Mouse (Mus musculus) kidney, embryonic 14.5 days (tissue): ENCODE measurements around the gene Mier3. TPM values are rescaled to one million over a fixed set of nuclear protein-coding genes. Genes with fewer than 3 reads are reported as not detected.
A peak's percentile ranks its signal among the peaks of the same experiment; 100 is the strongest.

Experiments
- ATAC-seq: fragments of 200-750 bp; cut with Nextera tagmentation; 2 replicates; pipeline ENCODE4 v1.8.0; 2017; ENCODE audit warnings: moderate number of reproducible peaks, mild to moderate bottlenecking, moderate TSS enrichment, moderate library complexity; ENCODE audit not compliant: low FRiP score, low TSS enrichment
- H3K27ac ChIP-seq: fragments of 300-500 bp; sonication (generic); 2 replicates; pipeline ENCODE4 v1.5.1; 2014; ENCODE audit warnings: low read depth, mild to moderate bottlenecking, low read length, moderate library complexity, mixed read lengths
- H3K27me3 ChIP-seq: fragments of 300-500 bp; sonication (generic); 2 replicates; pipeline ENCODE4 v1.6.1; 2014; ENCODE audit warnings: mild to moderate bottlenecking, low read length; ENCODE audit not compliant: control insufficient read depth, insufficient read depth
- H3K36me3 ChIP-seq: fragments of 300-500 bp; sonication (generic); 2 replicates; pipeline ENCODE4 v1.6.1; 2014; ENCODE audit warnings: low read length, mixed read lengths; ENCODE audit not compliant: control insufficient read depth, insufficient read depth
- H3K4me1 ChIP-seq: fragments of 300-500 bp; sonication (generic); 2 replicates; pipeline ENCODE4 v1.6.1; 2014; ENCODE audit warnings: low read length, mixed read lengths; ENCODE audit not compliant: control insufficient read depth, insufficient read depth
- H3K4me2 ChIP-seq: fragments of 300-500 bp; sonication (generic); replicated peaks from 2 replicates; pipeline ENCODE4 v1.6.1; 2014; ENCODE audit warnings: low read depth, mild to moderate bottlenecking, low read length
- H3K4me3 ChIP-seq: fragments of 300-500 bp; sonication (generic); 2 replicates; pipeline ENCODE4 v1.5.1; 2014; ENCODE audit warnings: mild to moderate bottlenecking, low read length
- H3K9ac ChIP-seq: fragments of 300-500 bp; sonication (generic); 2 replicates; pipeline ENCODE4 v1.6.1; 2014; ENCODE audit warnings: low read depth, mild to moderate bottlenecking, low read length, moderate library complexity
- H3K9me3 ChIP-seq: fragments of 300-500 bp; sonication (generic); 2 replicates; pipeline ENCODE4 v1.6.1; 2016; ENCODE audit warnings: low read length; ENCODE audit not compliant: control insufficient read depth
- WGBS: fragments of 180-500 bp; shearing (Covaris S2); extraction: QIAGEN DNeasy Blood & Tissue Kit; methylation state at CpG from one replicate; pipeline ENCODE4 v1.1.7; 2014; 5-methylcytosine and 5-hydroxymethylcytosine counted together
- polyA plus RNA-seq: library from polyadenylated mRNA; unstranded; fragments of >200 nt; fragmentation: Nextera tagmentation; extraction: Ambion mirVana; gene quantifications from 2 replicates; pipeline ENCODE4 v1.2.1, GENCODE M21; 2014

Gene Mier3
- polyA plus RNA-seq, 1 experiment from 2014 or later = 28.7 TPM

GRCm38 (mm10) chr13:111656309-111656708, 24.5 kb upstream of the Mier3 start:
- Histone ChIP-seq H3K9me3 (no peaks in the 10 kb centered on the region), H3K36me3 (no peaks in the 10 kb centered on the region), H3K9ac (no peak overlapping the region), H3K27me3 (no peaks in the 10 kb centered on the region), H3K4me3 (no peak overlapping the region), H3K27ac (no peak overlapping the region), H3K4me2 (no peak overlapping the region), H3K4me1 (0 out of 2 replicates have a peak, but pooled peaks cover 9% of the 10 kb centered on the region)
- WGBS = 81% methylated on average over 10 of the region's 10 CpGs
- no peak for ATAC-seq

GRCm38 (mm10) chr13:111656769-111657168, 24.0 kb upstream of the Mier3 start:
- Histone ChIP-seq H3K4me2 (no peak overlapping the region), H3K4me1 (0 out of 2 replicates have a peak, but pooled peaks cover 9% of the 10 kb centered on the region), H3K9ac (no peak overlapping the region), H3K27me3 (no peaks in the 10 kb centered on the region), H3K36me3 (no peaks in the 10 kb centered on the region), H3K27ac (no peak overlapping the region), H3K4me3 (no peak overlapping the region), H3K9me3 (no peaks in the 10 kb centered on the region)
- 85% methylated on average over 3 of the region's 3 CpGs for WGBS
- ATAC-seq = no peak

- peak; percentile 69; the same call in 1 of the 2 replicates for ATAC-seq
- Histone ChIP-seq H3K4me2 (no peak overlapping the region), H3K4me3 (no peak overlapping the region), H3K27ac (peak overlapping the region; percentile 19; the same call in 1 of the 2 replicates), H3K9me3 (no peaks in the 10 kb centered on the region), H3K4me1 (0 out of 2 replicates have a peak, but pooled peaks cover 9% of the 10 kb centered on the region), H3K9ac (0 out of 2 replicates have a peak overlapping the region, but pooled peaks have one; percentile 13), H3K27me3 (no peaks in the 10 kb centered on the region), H3K36me3 (no peaks in the 10 kb centered on the region)
- 43% methylated on average over 12 of the region's 12 CpGs for WGBS
These were observed 22.1 kb upstream of the Mier3 start for GRCm38 (mm10) chr13:111658501-111659280.

GRCm38 (mm10) chr13:111659430-111659829, 21.3 kb upstream of the Mier3 start:
- 82% methylated on average over 8 of the region's 8 CpGs for WGBS
- Histone ChIP-seq H3K36me3 (no peaks in the 10 kb centered on the region), H3K4me3 (no peak overlapping the region), H3K4me1 (0 out of 2 replicates have a peak, but pooled peaks cover 9% of the 10 kb centered on the region), H3K9ac (no peak overlapping the region), H3K27ac (no peak overlapping the region), H3K27me3 (no peaks in the 10 kb centered on the region), H3K9me3 (no peaks in the 10 kb centered on the region), H3K4me2 (no peak overlapping the region)
- ATAC-seq = no peak

GRCm38 (mm10) chr13:111660072-111660471, 20.7 kb upstream of the Mier3 start:
- no peaks in the 10 kb centered on the region for H3K36me3 ChIP-seq
- no peak overlapping the region for H3K27ac ChIP-seq
- no peak overlapping the region for H3K4me2 ChIP-seq
- H3K9ac ChIP-seq = no peak overlapping the region
- H3K4me1 ChIP-seq = 0 out of 2 replicates have a peak, but pooled peaks cover 9% of the 10 kb centered on the region
- no peaks in the 10 kb centered on the region for H3K27me3 ChIP-seq
- peak; percentile 67 for ATAC-seq
- no peak overlapping the region for H3K4me3 ChIP-seq
- no peaks in the 10 kb centered on the region for H3K9me3 ChIP-seq
- WGBS = 20% methylated on average over 13 of the region's 13 CpGs

- 0 out of 2 replicates have a peak, but pooled peaks cover 9% of the 10 kb centered on the region for H3K4me1 ChIP-seq
- H3K9me3 ChIP-seq = no peaks in the 10 kb centered on the region
- 64% methylated on average over 3 of the region's 3 CpGs for WGBS
- H3K9ac ChIP-seq = no peak overlapping the region
- no peak overlapping the region for H3K4me3 ChIP-seq
- peak; percentile 9; the same call in 1 of the 2 replicates for ATAC-seq
- H3K27ac ChIP-seq = no peak overlapping the region
- no peak overlapping the region for H3K4me2 ChIP-seq
- no peaks in the 10 kb centered on the region for H3K27me3 ChIP-seq
- no peaks in the 10 kb centered on the region for H3K36me3 ChIP-seq
These were observed 20.2 kb upstream of the Mier3 start for GRCm38 (mm10) chr13:111660556-111660955.

- WGBS = 93% methylated on average over 7 of the region's 7 CpGs
These were observed 12.8 kb upstream of the Mier3 start for GRCm38 (mm10) chr13:111668016-111668415.

GRCm38 (mm10) chr13:111676841-111677240, 3.9 kb upstream of the Mier3 start:
- Histone ChIP-seq H3K36me3 (no peaks in the 10 kb centered on the region), H3K4me1 (no peaks in the 10 kb centered on the region), H3K27me3 (no peaks in the 10 kb centered on the region), H3K4me3 (no peak overlapping the region), H3K9me3 (peaks cover 7% of the 10 kb centered on the region; the same call in 1 of the 2 replicates), H3K4me2 (no peak overlapping the region), H3K27ac (no peak overlapping the region), H3K9ac (no peak overlapping the region)
- ATAC-seq = no peak
- WGBS = 89% methylated on average over 3 of the region's 3 CpGs

More at GRCm38 (mm10) chr13:111668016-111668415, 12.8 kb upstream of the Mier3 start:
- Histone ChIP-seq H3K27ac (no peak overlapping the region), H3K36me3 (no peaks in the 10 kb centered on the region), H3K4me1 (no peaks in the 10 kb centered on the region), H3K9ac (no peak overlapping the region), H3K4me2 (no peak overlapping the region), H3K9me3 (no peaks in the 10 kb centered on the region), H3K27me3 (no peaks in the 10 kb centered on the region), H3K4me3 (no peak overlapping the region)
- ATAC-seq = no peak

GRCm38 (mm10) chr13:111684056-111684625, 3.4 kb downstream of the Mier3 start:
- Histone ChIP-seq H3K9ac (no peak overlapping the region), H3K36me3 (no peaks in the 10 kb centered on the region), H3K27me3 (no peaks in the 10 kb centered on the region), H3K9me3 (no peaks in the 10 kb centered on the region), H3K4me1 (0 out of 2 replicates have a peak, but pooled peaks cover 8% of the 10 kb centered on the region), H3K4me2 (no peak overlapping the region), H3K4me3 (no peak overlapping the region), H3K27ac (no peak overlapping the region)
- ATAC-seq = no peak
- 47% methylated on average over 5 of the region's 5 CpGs for WGBS
